Mouse (Mus musculus): Measurements from ENCODE around the gene 2010111I01Rik. TPM values are rescaled to one million over a fixed set of nuclear protein-coding genes. Genes with fewer than 3 reads are reported as not detected.
A peak's percentile ranks its signal among the peaks of the same experiment; 100 is the strongest.

The 2010111I01Rik gene
- polyA plus RNA-seq, 1 experiment = 117 TPM

DNA sequence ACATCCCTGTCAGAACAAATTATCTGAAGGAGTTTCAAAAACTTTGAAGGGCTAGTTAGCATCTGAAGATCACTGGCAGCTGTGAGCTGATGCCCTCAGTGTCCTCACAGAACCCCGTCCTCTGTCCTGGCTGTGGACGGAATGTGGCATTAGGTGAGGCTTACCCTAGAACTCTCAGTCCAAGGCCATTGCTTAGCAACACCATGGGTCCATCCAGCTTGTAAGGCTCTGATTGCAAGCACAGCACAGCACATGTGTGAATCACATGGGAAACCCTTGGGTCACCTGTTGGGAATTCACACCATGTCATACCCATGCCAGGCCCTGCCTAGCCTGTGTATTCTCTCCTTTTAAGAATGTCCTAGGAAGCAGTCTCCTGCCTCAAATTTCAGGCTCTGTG, 332.3 kb downstream of the 2010111I01Rik start:
- TF ChIP-seq CTCF (IDR thresholded peaks at IDR 0.05; ENCODE audit: extremely low read depth, insufficient read depth, low read length) (no peak), POLR2A (IDR thresholded peaks at IDR 0.05; ENCODE audit: extremely low read depth, insufficient read depth, low read length) (no peak)
- H3K4me3 ChIP-seq (ENCODE audit: insufficient read depth, low read length) = no peak overlapping the region
- no peak overlapping the region for H3K27ac ChIP-seq (ENCODE audit: insufficient read depth, low read length)
- no peaks in the 10 kb centered on the region; the same call in 1 of the 2 replicates for H3K4me1 ChIP-seq (ENCODE audit: control insufficient read depth, insufficient read depth, low read length)

- H3K4me1 ChIP-seq (ENCODE audit: control insufficient read depth, insufficient read depth, low read length) = no peaks in the 10 kb centered on the region; the same call in 1 of the 2 replicates
- TF ChIP-seq CTCF (IDR thresholded peaks at IDR 0.05; ENCODE audit: extremely low read depth, insufficient read depth, low read length) (no peak), POLR2A (IDR thresholded peaks at IDR 0.05; ENCODE audit: extremely low read depth, insufficient read depth, low read length) (no peak)
- H3K4me3 ChIP-seq (ENCODE audit: insufficient read depth, low read length) = no peak overlapping the region
- H3K27ac ChIP-seq (ENCODE audit: insufficient read depth, low read length) = no peak overlapping the region; the same call in 1 of the 2 replicates
Observed at GRCm38 (mm10) chr13:63297933-63298332, 333.2 kb downstream of the 2010111I01Rik start.

DNA sequence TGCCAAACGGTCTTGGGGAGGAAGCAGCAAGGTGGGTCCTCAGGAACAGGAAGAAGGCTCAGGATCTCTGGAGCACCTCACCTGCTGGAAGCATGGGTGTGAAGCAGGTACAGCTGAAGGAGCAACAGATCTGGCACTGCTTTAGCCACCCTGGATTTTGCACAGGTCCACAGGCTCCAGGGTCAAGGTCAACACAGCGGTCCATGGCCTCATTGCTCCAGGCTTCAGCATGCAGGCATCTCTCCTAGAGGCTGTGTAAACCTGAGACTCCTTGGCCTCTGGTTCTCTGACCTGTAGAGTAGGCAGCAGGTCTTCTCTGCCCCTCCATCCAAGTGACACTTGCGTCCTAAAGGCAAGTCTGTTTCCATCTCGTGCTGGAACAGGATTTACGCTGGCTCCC, 334.2 kb downstream of the 2010111I01Rik start:
- no peak for TF ChIP-seq CTCF (IDR thresholded peaks at IDR 0.05; ENCODE audit: extremely low read depth, insufficient read depth, low read length)
- Histone ChIP-seq H3K4me1 (ENCODE audit: control insufficient read depth, insufficient read depth, low read length) (no peaks in the 10 kb centered on the region; the same call in 1 of the 2 replicates), H3K27ac (ENCODE audit: insufficient read depth, low read length) (no peak overlapping the region), H3K4me3 (ENCODE audit: insufficient read depth, low read length) (no peak overlapping the region)

DNA sequence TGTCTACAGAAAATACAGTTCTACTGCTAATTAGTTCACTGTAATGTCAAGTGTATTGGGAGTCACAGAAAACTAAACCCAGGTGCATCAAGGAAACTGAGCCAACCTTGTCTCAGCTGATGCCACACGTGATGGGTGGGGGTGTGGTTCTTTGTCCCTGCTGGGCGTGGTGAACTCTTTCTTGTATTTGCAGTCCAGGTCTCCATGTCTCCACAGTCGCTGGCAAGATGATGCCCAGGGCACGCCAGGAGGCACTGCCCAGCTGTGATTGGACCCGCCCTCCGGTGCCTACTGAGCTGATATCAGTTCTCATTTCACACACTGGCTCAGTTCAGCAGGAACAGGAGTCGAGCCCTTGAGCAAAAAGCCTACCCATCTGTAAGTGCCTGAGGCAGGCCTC, 336.2 kb downstream of the 2010111I01Rik start:
- Histone ChIP-seq H3K4me1 (ENCODE audit: control insufficient read depth, insufficient read depth, low read length) (no peaks in the 10 kb centered on the region; the same call in 1 of the 2 replicates), H3K27ac (ENCODE audit: insufficient read depth, low read length) (no peak overlapping the region), H3K4me3 (ENCODE audit: insufficient read depth, low read length) (no peak overlapping the region)
- TF ChIP-seq POLR2A (IDR thresholded peaks at IDR 0.05; ENCODE audit: extremely low read depth, insufficient read depth, low read length) = no peak
- TF ChIP-seq CTCF (IDR thresholded peaks at IDR 0.05; ENCODE audit: extremely low read depth, insufficient read depth, low read length) = no peak

- H3K27ac ChIP-seq (ENCODE audit: insufficient read depth, low read length) = 0 out of 2 replicates have a peak overlapping the region, but pooled peaks have one; percentile 26
Observed at GRCm38 (mm10) chr13:63301764-63302209, 337.1 kb downstream of the 2010111I01Rik start.

DNA sequence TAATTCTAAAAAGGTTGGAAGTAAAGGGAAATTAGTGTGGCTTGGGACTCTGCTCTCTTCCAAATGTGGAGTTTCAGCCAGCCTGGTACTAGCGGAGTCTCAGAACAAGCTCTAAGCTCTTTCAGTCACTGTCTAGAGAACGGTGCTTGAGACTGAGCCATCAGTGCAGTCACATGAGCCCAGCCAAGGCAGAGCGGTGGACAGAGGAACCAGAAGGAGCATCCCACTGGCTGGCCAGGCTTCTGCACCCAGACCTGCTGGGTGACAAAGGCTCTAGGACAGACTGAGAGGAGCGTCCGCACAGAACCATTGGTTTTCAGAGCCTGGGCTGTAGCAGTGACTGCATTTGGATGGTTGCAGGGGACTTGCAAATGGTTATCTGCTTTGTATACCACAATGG, 337.7 kb downstream of the 2010111I01Rik start:
- Histone ChIP-seq H3K27ac (ENCODE audit: insufficient read depth, low read length) (peak overlapping the region; percentile 48), H3K4me1 (ENCODE audit: control insufficient read depth, insufficient read depth, low read length) (peaks cover 5% of the 10 kb centered on the region), H3K4me3 (ENCODE audit: insufficient read depth, low read length) (no peak overlapping the region)
- TF ChIP-seq POLR2A (IDR thresholded peaks at IDR 0.05; ENCODE audit: extremely low read depth, insufficient read depth, low read length) = no peak
- no peak for TF ChIP-seq CTCF (IDR thresholded peaks at IDR 0.05; ENCODE audit: extremely low read depth, insufficient read depth, low read length)

More at GRCm38 (mm10) chr13:63301764-63302209, 337.1 kb downstream of the 2010111I01Rik start:
- Histone ChIP-seq H3K4me1 (ENCODE audit: control insufficient read depth, insufficient read depth, low read length) (peaks cover 1% of the 10 kb centered on the region), H3K4me3 (ENCODE audit: insufficient read depth, low read length) (no peak overlapping the region)
- TF ChIP-seq POLR2A (IDR thresholded peaks at IDR 0.05; ENCODE audit: extremely low read depth, insufficient read depth, low read length) = no peak
- TF ChIP-seq CTCF (IDR thresholded peaks at IDR 0.05; ENCODE audit: extremely low read depth, insufficient read depth, low read length) = no peak

DNA sequence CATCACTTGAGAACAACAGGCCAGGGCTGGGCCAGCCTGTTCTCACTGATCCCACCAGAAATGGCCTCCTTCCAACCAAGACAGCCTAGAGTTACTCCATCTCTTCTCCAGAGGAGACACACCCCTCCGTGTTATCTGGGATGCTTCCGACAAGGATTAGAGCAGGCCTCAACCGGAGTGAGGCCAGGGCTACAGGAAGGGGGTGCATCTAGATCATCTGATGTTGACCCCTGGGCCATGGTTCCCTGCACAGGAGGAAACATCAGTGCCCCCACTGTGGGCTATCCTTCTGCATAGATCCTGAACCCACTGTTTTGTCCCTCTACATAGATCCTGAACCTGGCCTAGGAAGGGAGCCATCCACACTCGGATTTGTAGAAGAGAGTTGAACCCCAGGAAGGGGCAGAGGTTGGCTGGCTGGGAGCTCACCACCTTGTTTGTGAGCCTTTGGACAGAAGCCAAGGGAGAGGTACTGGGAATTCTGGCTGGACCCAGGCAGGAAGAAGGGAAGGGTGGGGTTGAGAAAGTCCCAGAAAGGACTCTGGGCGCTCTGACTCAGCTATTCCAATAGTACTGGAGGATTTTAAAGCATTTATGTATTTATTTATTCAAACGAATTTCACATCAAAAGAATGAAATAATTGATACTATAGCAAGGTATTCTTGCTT, 339.6 kb downstream of the 2010111I01Rik start:
- TF ChIP-seq CTCF (IDR thresholded peaks at IDR 0.05; ENCODE audit: extremely low read depth, insufficient read depth, low read length) (no peak), POLR2A (IDR thresholded peaks at IDR 0.05; ENCODE audit: extremely low read depth, insufficient read depth, low read length) (no peak)
- Histone ChIP-seq H3K4me3 (ENCODE audit: insufficient read depth, low read length) (no peak overlapping the region), H3K27ac (ENCODE audit: insufficient read depth, low read length) (0 out of 2 replicates have a peak overlapping the region, but pooled peaks have one; percentile 43), H3K4me1 (ENCODE audit: control insufficient read depth, insufficient read depth, low read length) (peaks cover 5% of the 10 kb centered on the region)

GRCm38 (mm10) chr13:63304799-63305159, 340.1 kb downstream of the 2010111I01Rik start:
- TF ChIP-seq CTCF (IDR thresholded peaks at IDR 0.05; ENCODE audit: extremely low read depth, insufficient read depth, low read length) (no peak), POLR2A (IDR thresholded peaks at IDR 0.05; ENCODE audit: extremely low read depth, insufficient read depth, low read length) (no peak)
- Histone ChIP-seq H3K27ac (ENCODE audit: insufficient read depth, low read length) (peak overlapping the region; percentile 43; the same call in 1 of the 2 replicates), H3K4me3 (ENCODE audit: insufficient read depth, low read length) (no peak overlapping the region), H3K4me1 (ENCODE audit: control insufficient read depth, insufficient read depth, low read length) (peaks cover 5% of the 10 kb centered on the region)

DNA sequence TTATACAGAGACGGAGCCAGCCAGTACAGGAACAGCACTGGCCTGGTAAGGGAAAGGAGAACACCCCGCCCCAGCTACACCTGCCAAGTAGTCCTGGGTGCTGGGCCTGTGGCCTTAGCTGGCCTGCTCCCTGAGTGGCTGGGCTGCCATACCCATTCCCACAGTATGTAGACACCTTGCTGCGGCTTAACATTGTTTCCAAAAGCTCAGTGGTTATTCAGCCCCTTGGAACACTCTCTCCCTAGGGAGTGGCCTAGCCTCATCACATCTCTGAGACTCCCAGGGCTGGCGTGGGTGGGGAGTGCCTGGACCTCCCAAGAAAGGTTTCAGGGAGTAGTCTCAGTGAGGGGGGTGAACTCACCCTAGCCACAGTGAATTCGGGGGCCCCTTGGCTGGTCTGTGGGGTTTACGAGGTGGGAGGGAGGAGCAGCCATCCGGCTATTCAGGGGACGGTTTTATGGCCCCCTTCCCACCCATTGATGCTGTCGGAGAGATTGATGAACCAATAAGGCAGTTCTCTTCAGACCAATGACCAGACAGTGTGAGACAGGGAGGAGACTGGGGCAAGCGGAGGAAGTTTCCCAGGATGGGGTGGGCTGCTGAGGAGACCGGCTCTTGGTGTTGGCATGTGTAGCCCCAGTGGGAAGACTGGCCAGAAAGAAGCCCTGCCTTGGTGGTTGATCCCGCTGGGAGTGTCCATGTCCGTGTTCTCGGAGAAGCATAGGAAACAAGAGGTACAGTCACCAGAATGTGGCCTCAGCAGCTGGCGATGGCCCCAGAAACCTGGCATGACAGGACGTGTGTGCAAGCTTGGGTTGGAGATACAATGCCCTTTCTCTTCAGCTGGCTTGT, 340.7 kb downstream of the 2010111I01Rik start:
- Histone ChIP-seq H3K4me3 (ENCODE audit: insufficient read depth, low read length) (no peak overlapping the region), H3K4me1 (ENCODE audit: control insufficient read depth, insufficient read depth, low read length) (peaks cover 5% of the 10 kb centered on the region), H3K27ac (ENCODE audit: insufficient read depth, low read length) (peak overlapping the region; percentile 43; the same call in 1 of the 2 replicates)
- TF ChIP-seq CTCF (IDR thresholded peaks at IDR 0.05; ENCODE audit: extremely low read depth, insufficient read depth, low read length) = no peak
- no peak for TF ChIP-seq POLR2A (IDR thresholded peaks at IDR 0.05; ENCODE audit: extremely low read depth, insufficient read depth, low read length)
